Comparison of ENCODE assay signal across 8 mouse cellular contexts in genomic region chr11:52365143-52365542, GRCm38 (mm10). TPM values are rescaled to one million over a fixed set of nuclear protein-coding genes. Genes with fewer than 3 reads are reported as not detected.
A peak's percentile ranks its signal among the peaks of the same experiment; 100 is the strongest.
DNase-seq lines count a peak whose midpoint lies in the region; ATAC-seq and TF ChIP-seq lines count a peak whose summit lies in the region.

No protein-coding gene starts in this region.

- peak; percentile 48 to 52 for DNase-seq in cerebellum, postnatal 10 days
- no peak for DNase-seq in cerebellum, adult 2 months
- no peak for DNase-seq in ES-E14 (ENCODE audit: low read depth, low spot score)
- DNase-seq in gastrocnemius, postnatal 10 days, result peak; percentile 69
- peak; percentile 34 to 65 for DNase-seq in kidney, postnatal 25 days
- no peak for DNase-seq in urinary bladder, postnatal 14 days (ENCODE audit: low spot score)

- H3K9me3 ChIP-seq in ES-E14 (ENCODE audit: control insufficient read depth, insufficient read depth, low read depth, low read length), result no peaks in the 10 kb centered on the region
- no peaks in the 10 kb centered on the region for H3K9me3 ChIP-seq in neural tube, embryonic 13.5 days

- in situ Hi-C loops in ES-E14 (cut with MboI; ENCODE audit: low sequenced_read_pairs in 2 of 2, unreplicated experiment in 2 of 2), result no loop called here

- H3K4me1 ChIP-seq in cerebellum, adult 2 months (ENCODE audit: control insufficient read depth, insufficient read depth, low read length), result peaks cover 31% of the 10 kb centered on the region
- peaks cover 17 to 31% of the 10 kb centered on the region in 2 experiments for H3K4me1 ChIP-seq in ES-E14 (ENCODE audit: control insufficient read depth in 2 of 2, insufficient read depth in 2 of 2, low read length in 2 of 2, poor library complexity in 1 of 2)
- peaks cover 62% of the 10 kb centered on the region for H3K4me1 ChIP-seq in neural tube, embryonic 13.5 days (replicated peaks)

- no peak for TF ChIP-seq POLR2A in cerebellum, adult 2 months (IDR thresholded peaks at IDR 0.05; ENCODE audit: borderline replicate concordance, insufficient read depth, low read length)

- H3K4me2 ChIP-seq in neural tube, embryonic 13.5 days, result no peak overlapping the region

- H3K4me3 ChIP-seq in cerebellum, adult 2 months (replicated peaks; ENCODE audit: insufficient read depth, low read depth, low read length), result no peak overlapping the region
- H3K4me3 ChIP-seq in ES-E14 (ENCODE audit: insufficient read depth in 1 of 2, low read depth in 1 of 2, low read length in 2 of 2, poor library complexity in 1 of 2, severe bottlenecking in 1 of 2), result no peak overlapping the region
- no peak overlapping the region for H3K4me3 ChIP-seq in neural tube, embryonic 13.5 days

- WGBS in cerebellum, adult 2 months, result 45% methylated on average over 1 of the region's 1 CpGs
- 81% methylated on average over 1 of the region's 1 CpGs for WGBS in neural tube, embryonic 13.5 days

- H3K27ac ChIP-seq in cerebellum, adult 2 months (ENCODE audit: insufficient read depth, low read length), result no peak overlapping the region
- no peak overlapping the region for H3K27ac ChIP-seq in ES-E14 (ENCODE audit: insufficient read depth, low read depth, low read length, poor library complexity, severe bottlenecking)
- H3K27ac ChIP-seq in neural tube, embryonic 13.5 days (replicated peaks), result 0 out of 2 replicates have a peak overlapping the region, but pooled peaks have one; percentile 4

- no peak for TF ChIP-seq CTCF in cerebellum, adult 2 months (IDR thresholded peaks at IDR 0.05; ENCODE audit: borderline replicate concordance, insufficient read depth, low read depth, low read length)

- peak overlapping the region; percentile 16; the same call in 1 of the 2 replicates for H3K9ac ChIP-seq in ES-E14 (ENCODE audit: insufficient read depth, low read depth, low read length, poor library complexity, severe bottlenecking)
- 0 out of 2 replicates have a peak overlapping the region, but pooled peaks have one; percentile 1 for H3K9ac ChIP-seq in neural tube, embryonic 13.5 days

- ATAC-seq in neural tube, embryonic 13.5 days (ENCODE audit: low read depth), result no peak
- ATAC-seq in megakaryocyte progenitor cell, adult 5-6 weeks (replicated peaks; ENCODE audit: poor library complexity), result no peak

- no peaks in the 10 kb centered on the region for H3K36me3 ChIP-seq in ES-E14 (ENCODE audit: control insufficient read depth, insufficient read depth, low read length, poor library complexity, severe bottlenecking)
- H3K36me3 ChIP-seq in neural tube, embryonic 13.5 days, result no peaks in the 10 kb centered on the region

- no peaks in the 10 kb centered on the region for H3K27me3 ChIP-seq in cerebellum, adult 2 months (ENCODE audit: control insufficient read depth, insufficient read depth, low read length)
- H3K27me3 ChIP-seq in neural tube, embryonic 13.5 days, result no peaks in the 10 kb centered on the region

TF ChIP-seq in ES-E14, 5 proteins besides CTCF, POLR2A, EP300 and RAD21:
- TF ChIP-seq HCFC1 (IDR thresholded peaks at IDR 0.05; ENCODE audit: borderline replicate concordance, insufficient read depth, low read length), result no peak
- TF ChIP-seq CHD2 (IDR thresholded peaks at IDR 0.05; ENCODE audit: low read depth, low read length), result no peak
- TF ChIP-seq ZC3H11A (IDR thresholded peaks at IDR 0.05; ENCODE audit: borderline replicate concordance, low read depth, low read length), result no peak
- TF ChIP-seq ZNF384 (IDR thresholded peaks at IDR 0.05; ENCODE audit: low read depth, low read length), result no peak
- no peak for TF ChIP-seq MAFK (IDR thresholded peaks at IDR 0.05; ENCODE audit: insufficient read depth, low read depth, low read length)

RNA-seq across cellular contexts. Expression of gene Vdac1, which starts 4.5 kb away (rescaled TPM):
- 364 and 394 TPM in 2 replicates for polyA plus RNA-seq in cerebellum, adult 2 months (2012; rRNA removed)
- total RNA-seq in ES-E14 (2012; rRNA removed), result 238 and 268 TPM in 2 replicates
- 1,000 to 10,000 TPM; 1,018 to 1,167 TPM for total RNA-seq in gastrocnemius, postnatal 10 days (2021)
- 296 and 366 TPM in 2 replicates for polyA plus RNA-seq in neural tube, embryonic 13.5 days (2015; fragmentation: Nextera tagmentation; extraction: Ambion mirVana)
- 128 and 138 TPM in 2 replicates for total RNA-seq in megakaryocyte progenitor cell, adult 5-6 weeks (2015)
- total RNA-seq in megakaryocyte progenitor cell, adult 5-6 weeks (2017), result 223 and 244 TPM in 2 replicates

RNA-seq across cellular contexts. Expression of gene 9530068E07Rik, which starts 31.1 kb away (rescaled TPM):
- polyA plus RNA-seq in cerebellum, adult 2 months (2012; rRNA removed), result 88.1 and 88.6 TPM in 2 replicates
- total RNA-seq in ES-E14 (2012; rRNA removed), result 54.7 and 55.0 TPM in 2 replicates
- total RNA-seq in gastrocnemius, postnatal 10 days (2021), result 10 to 100 TPM; 76.7 to 83.4 TPM
- 123 and 147 TPM in 2 replicates for polyA plus RNA-seq in neural tube, embryonic 13.5 days (2015; fragmentation: Nextera tagmentation; extraction: Ambion mirVana)
- total RNA-seq in megakaryocyte progenitor cell, adult 5-6 weeks (2015), result 132 and 143 TPM in 2 replicates
- total RNA-seq in megakaryocyte progenitor cell, adult 5-6 weeks (2017), result 79.5 and 86.6 TPM in 2 replicates

Comparison
In these comparisons a context has a peak if more than half of its experiments do, and no peak if none do; other contexts are left out.
1. DNase-seq: peak in cerebellum, postnatal 10 days (2 of 2), gastrocnemius, postnatal 10 days (single experiment) and kidney, postnatal 25 days (2 of 2); none in cerebellum, adult 2 months (0 of 2), ES-E14 (single experiment) and urinary bladder, postnatal 14 days (single experiment).